Mouse (Mus musculus) heart, adult 2 months (tissue): Measurements from ENCODE around the gene Pakap.

Experiments used
- CTCF ChIP-seq: fragments of 200-600 bp; IDR thresholded peaks from 2 replicates; pipeline ENCODE4 v1.8.1; 2022; ENCODE audit warnings: antibody characterized with exemption, mild to moderate bottlenecking, moderate library complexity
- EP300 ChIP-seq: fragments of 200-500 bp; IDR thresholded peaks from 2 replicates; pipeline ENCODE4 v1.6.1; 2011; ENCODE audit warnings: low read depth, low read length, control low read depth; ENCODE audit not compliant: insufficient read depth
- POLR2A ChIP-seq: fragments of 200-500 bp; IDR thresholded peaks from 2 replicates; pipeline ENCODE4 v1.6.1; 2011; ENCODE audit warnings: mild to moderate bottlenecking, low read depth, low read length, control low read depth; ENCODE audit not compliant: insufficient read depth

DNA sequence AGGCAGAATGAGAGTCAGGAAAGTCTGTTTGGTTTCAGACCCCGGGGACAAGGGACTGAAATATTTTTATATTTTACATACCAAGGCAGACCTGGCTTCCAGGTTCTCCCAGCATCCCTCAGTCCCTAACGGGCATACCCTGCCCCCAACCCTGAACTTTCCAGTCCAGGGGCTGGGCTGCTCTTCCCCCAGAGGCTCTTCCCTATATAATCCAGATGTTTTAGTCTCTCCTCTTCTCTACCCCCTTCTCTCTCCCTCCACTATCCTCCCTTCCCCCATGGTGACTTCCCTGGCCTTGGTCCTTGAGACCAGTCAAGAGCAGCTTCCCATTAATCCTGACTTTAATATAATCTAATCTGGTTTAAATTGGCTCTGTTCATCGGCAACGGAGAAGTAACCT lies 212.4 kb downstream of the Pakap start:
- TF ChIP-seq EP300 (no peak), POLR2A (no peak), CTCF (no peak)
